Mouse (Mus musculus): ENCODE results near the gene Lrrc4. TPM values are rescaled to one million over a fixed set of nuclear protein-coding genes. Genes with fewer than 3 reads are reported as not detected.

The Lrrc4 gene
- polyA plus RNA-seq, 1 experiment from 2014 or later: 1.1 TPM

- DNase-seq (ENCODE audit: low spot score): no peak
- Histone ChIP-seq H3K4me1 (ENCODE audit: control insufficient read depth, insufficient read depth, low read length) (peaks cover 13% of the 10 kb centered on the region; the same call in 1 of the 2 replicates), H3K9me3 (replicated peaks; ENCODE audit: control insufficient read depth, low read length) (no peaks in the 10 kb centered on the region), H3K36me3 (replicated peaks; ENCODE audit: control insufficient read depth, insufficient read depth, low read depth, low read length) (no peaks in the 10 kb centered on the region), H3K9ac (replicated peaks; ENCODE audit: low read length) (no peak overlapping the region), H3K27me3 (ENCODE audit: control insufficient read depth, insufficient read depth, low read length) (no peaks in the 10 kb centered on the region), H3K4me2 (ENCODE audit: low read depth, low read length) (no peak overlapping the region), H3K4me3 (ENCODE audit: low read depth, low read length) (no peak overlapping the region), H3K27ac (replicated peaks; ENCODE audit: low read depth, low read length) (no peak overlapping the region)
- ATAC-seq (replicated peaks; ENCODE audit: insufficient number of reproducible peaks, low FRiP score, low TSS enrichment, low read depth): no peak
- 74% methylated on average over 7 of the region's 7 CpGs for WGBS
Measured at GRCm38 (mm10) chr6:28852342-28852741, 20.8 kb upstream of the Lrrc4 start.

- 93% methylated on average over 9 of the region's 9 CpGs for WGBS
- Histone ChIP-seq H3K4me1 (ENCODE audit: control insufficient read depth, insufficient read depth, low read length) (peaks cover 11% of the 10 kb centered on the region; the same call in 1 of the 2 replicates), H3K27ac (replicated peaks; ENCODE audit: low read depth, low read length) (no peak overlapping the region), H3K4me3 (ENCODE audit: low read depth, low read length) (no peak overlapping the region), H3K9ac (replicated peaks; ENCODE audit: low read length) (no peak overlapping the region), H3K36me3 (replicated peaks; ENCODE audit: control insufficient read depth, insufficient read depth, low read depth, low read length) (no peaks in the 10 kb centered on the region), H3K9me3 (replicated peaks; ENCODE audit: control insufficient read depth, low read length) (no peaks in the 10 kb centered on the region), H3K27me3 (ENCODE audit: control insufficient read depth, insufficient read depth, low read length) (no peaks in the 10 kb centered on the region), H3K4me2 (ENCODE audit: low read depth, low read length) (no peak overlapping the region)
- DNase-seq (ENCODE audit: low spot score) (no peak), ATAC-seq (replicated peaks; ENCODE audit: insufficient number of reproducible peaks, low FRiP score, low TSS enrichment, low read depth) (no peak)
Measured at GRCm38 (mm10) chr6:28850326-28850900, 18.9 kb upstream of the Lrrc4 start.

GRCm38 (mm10) chr6:28849317-28849716 is 17.8 kb upstream of the Lrrc4 start:
- H3K4me1 ChIP-seq (ENCODE audit: control insufficient read depth, insufficient read depth, low read length): peaks cover 8% of the 10 kb centered on the region; the same call in 1 of the 2 replicates
- no peaks in the 10 kb centered on the region for H3K9me3 ChIP-seq (replicated peaks; ENCODE audit: control insufficient read depth, low read length)
- WGBS: 47% methylated on average over 3 of the region's 3 CpGs
- H3K27ac ChIP-seq (replicated peaks; ENCODE audit: low read depth, low read length): no peak overlapping the region
- DNase-seq (ENCODE audit: low spot score): no peak
- no peak for ATAC-seq (replicated peaks; ENCODE audit: insufficient number of reproducible peaks, low FRiP score, low TSS enrichment, low read depth)
- no peaks in the 10 kb centered on the region for H3K36me3 ChIP-seq (replicated peaks; ENCODE audit: control insufficient read depth, insufficient read depth, low read depth, low read length)
- no peak overlapping the region for H3K4me2 ChIP-seq (ENCODE audit: low read depth, low read length)
- H3K4me3 ChIP-seq (ENCODE audit: low read depth, low read length): no peak overlapping the region
- H3K27me3 ChIP-seq (ENCODE audit: control insufficient read depth, insufficient read depth, low read length): no peaks in the 10 kb centered on the region
- H3K9ac ChIP-seq (replicated peaks; ENCODE audit: low read length): no peak overlapping the region

- no peaks in the 10 kb centered on the region for H3K9me3 ChIP-seq (replicated peaks; ENCODE audit: control insufficient read depth, low read length)
- no peak overlapping the region for H3K4me2 ChIP-seq (ENCODE audit: low read depth, low read length)
- no peaks in the 10 kb centered on the region for H3K27me3 ChIP-seq (ENCODE audit: control insufficient read depth, insufficient read depth, low read length)
- ATAC-seq (replicated peaks; ENCODE audit: insufficient number of reproducible peaks, low FRiP score, low TSS enrichment, low read depth): no peak
- H3K27ac ChIP-seq (replicated peaks; ENCODE audit: low read depth, low read length): no peak overlapping the region
- H3K36me3 ChIP-seq (replicated peaks; ENCODE audit: control insufficient read depth, insufficient read depth, low read depth, low read length): no peaks in the 10 kb centered on the region
- DNase-seq (ENCODE audit: low spot score): no peak
- H3K4me3 ChIP-seq (ENCODE audit: low read depth, low read length): no peak overlapping the region
- peaks cover 8% of the 10 kb centered on the region; the same call in 1 of the 2 replicates for H3K4me1 ChIP-seq (ENCODE audit: control insufficient read depth, insufficient read depth, low read length)
- H3K9ac ChIP-seq (replicated peaks; ENCODE audit: low read length): no peak overlapping the region; the same call in 1 of the 2 replicates
- WGBS: 82% methylated on average over 9 of the region's 9 CpGs
Measured at GRCm38 (mm10) chr6:28848891-28849290, 17.3 kb upstream of the Lrrc4 start.

GRCm38 (mm10) chr6:28848285-28848794 is 16.8 kb upstream of the Lrrc4 start:
- Histone ChIP-seq H3K27ac (replicated peaks; ENCODE audit: low read depth, low read length) (no peak overlapping the region), H3K9me3 (replicated peaks; ENCODE audit: control insufficient read depth, low read length) (no peaks in the 10 kb centered on the region), H3K4me2 (ENCODE audit: low read depth, low read length) (no peak overlapping the region), H3K36me3 (replicated peaks; ENCODE audit: control insufficient read depth, insufficient read depth, low read depth, low read length) (no peaks in the 10 kb centered on the region), H3K4me1 (ENCODE audit: control insufficient read depth, insufficient read depth, low read length) (peaks cover 5% of the 10 kb centered on the region; the same call in 1 of the 2 replicates), H3K27me3 (ENCODE audit: control insufficient read depth, insufficient read depth, low read length) (no peaks in the 10 kb centered on the region), H3K9ac (replicated peaks; ENCODE audit: low read length) (no peak overlapping the region), H3K4me3 (ENCODE audit: low read depth, low read length) (no peak overlapping the region)
- no peak for ATAC-seq (replicated peaks; ENCODE audit: insufficient number of reproducible peaks, low FRiP score, low TSS enrichment, low read depth)
- DNase-seq (ENCODE audit: low spot score): no peak
- 47% methylated on average over 6 of the region's 6 CpGs for WGBS

GRCm38 (mm10) chr6:28847616-28848015 is 16.1 kb upstream of the Lrrc4 start:
- Histone ChIP-seq H3K27ac (replicated peaks; ENCODE audit: low read depth, low read length) (no peak overlapping the region; the same call in 1 of the 2 replicates), H3K4me1 (ENCODE audit: control insufficient read depth, insufficient read depth, low read length) (peaks cover 5% of the 10 kb centered on the region; the same call in 1 of the 2 replicates), H3K4me2 (ENCODE audit: low read depth, low read length) (no peak overlapping the region), H3K27me3 (ENCODE audit: control insufficient read depth, insufficient read depth, low read length) (no peaks in the 10 kb centered on the region), H3K9ac (replicated peaks; ENCODE audit: low read length) (no peak overlapping the region), H3K36me3 (replicated peaks; ENCODE audit: control insufficient read depth, insufficient read depth, low read depth, low read length) (no peaks in the 10 kb centered on the region), H3K4me3 (ENCODE audit: low read depth, low read length) (no peak overlapping the region), H3K9me3 (replicated peaks; ENCODE audit: control insufficient read depth, low read length) (no peaks in the 10 kb centered on the region)
- ATAC-seq (replicated peaks; ENCODE audit: insufficient number of reproducible peaks, low FRiP score, low TSS enrichment, low read depth) (no peak), DNase-seq (ENCODE audit: low spot score) (no peak)
- 46% methylated on average over 6 of the region's 6 CpGs for WGBS

- no peaks in the 10 kb centered on the region for H3K9me3 ChIP-seq (replicated peaks; ENCODE audit: control insufficient read depth, low read length)
- H3K4me2 ChIP-seq (ENCODE audit: low read depth, low read length): no peak overlapping the region
- peaks cover 5% of the 10 kb centered on the region; the same call in 1 of the 2 replicates for H3K4me1 ChIP-seq (ENCODE audit: control insufficient read depth, insufficient read depth, low read length)
- ATAC-seq (replicated peaks; ENCODE audit: insufficient number of reproducible peaks, low FRiP score, low TSS enrichment, low read depth) (no peak), DNase-seq (ENCODE audit: low spot score) (no peak)
- H3K9ac ChIP-seq (replicated peaks; ENCODE audit: low read length): no peak overlapping the region
- no peaks in the 10 kb centered on the region for H3K27me3 ChIP-seq (ENCODE audit: control insufficient read depth, insufficient read depth, low read length)
- no peak overlapping the region for H3K27ac ChIP-seq (replicated peaks; ENCODE audit: low read depth, low read length)
- no peak overlapping the region for H3K4me3 ChIP-seq (ENCODE audit: low read depth, low read length)
- H3K36me3 ChIP-seq (replicated peaks; ENCODE audit: control insufficient read depth, insufficient read depth, low read depth, low read length): no peaks in the 10 kb centered on the region
- whole genome bisulfite sequencing: 43% methylated on average over 4 of the region's 4 CpGs
Measured at GRCm38 (mm10) chr6:28845610-28846009, 14.1 kb upstream of the Lrrc4 start.

- no peaks in the 10 kb centered on the region for H3K9me3 ChIP-seq (replicated peaks; ENCODE audit: control insufficient read depth, low read length)
- H3K4me3 ChIP-seq (ENCODE audit: low read depth, low read length): no peak overlapping the region
- H3K9ac ChIP-seq (replicated peaks; ENCODE audit: low read length): no peak overlapping the region
- peaks cover 2% of the 10 kb centered on the region; the same call in 1 of the 2 replicates for H3K4me1 ChIP-seq (ENCODE audit: control insufficient read depth, insufficient read depth, low read length)
- no peak overlapping the region for H3K27ac ChIP-seq (replicated peaks; ENCODE audit: low read depth, low read length)
- no peaks in the 10 kb centered on the region for H3K36me3 ChIP-seq (replicated peaks; ENCODE audit: control insufficient read depth, insufficient read depth, low read depth, low read length)
- no peak overlapping the region for H3K4me2 ChIP-seq (ENCODE audit: low read depth, low read length)
- no peaks in the 10 kb centered on the region for H3K27me3 ChIP-seq (ENCODE audit: control insufficient read depth, insufficient read depth, low read length)
- DNase-seq (ENCODE audit: low spot score) (no peak), ATAC-seq (replicated peaks; ENCODE audit: insufficient number of reproducible peaks, low FRiP score, low TSS enrichment, low read depth) (peak; percentile 12; the same call in 1 of the 2 replicates)
- 57% methylated on average over 4 of the region's 4 CpGs for WGBS
Measured at GRCm38 (mm10) chr6:28842375-28843276, 11.1 kb upstream of the Lrrc4 start.

All from embryonic facial prominence, embryonic 11.5 days (tissue).